In the genomic region with DNA sequence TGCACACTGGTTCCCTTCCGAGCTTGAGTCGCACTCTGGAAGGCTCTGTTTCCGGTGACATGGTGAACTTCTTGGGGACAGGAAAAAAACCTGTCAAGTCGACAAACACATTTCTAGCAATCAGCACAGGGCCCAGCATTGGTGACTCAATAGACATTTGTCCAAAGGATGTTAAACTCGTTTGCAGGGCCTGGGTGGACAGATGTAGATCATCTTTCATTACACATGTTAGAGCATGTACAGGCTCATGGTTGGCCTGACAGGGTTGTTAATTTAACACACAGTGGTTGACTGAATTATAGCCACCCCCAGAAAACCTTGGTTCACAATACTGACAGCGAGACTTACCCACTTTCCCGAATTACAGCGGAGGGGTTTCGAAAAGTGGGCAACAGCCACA, we compare ENCODE assay signal across 30 mouse cellular contexts.
"Had no signal": no experiment of that assay in that cellular context is flagged by ENCODE, and none has a peak within 500 bp of the region (broad histone marks: within the 10 kb centered on the region; RNA-seq: fewer than 3 reads in every experiment).

No protein-coding gene starts in this region.

- H3K4me2 ChIP-seq: limb, embryonic 12.5 days; limb, embryonic 13.5 days; limb, embryonic 15.5 days; liver, embryonic 11.5 days; liver, embryonic 12.5 days; liver, embryonic 13.5 days; liver, embryonic 15.5 days; lung, embryonic 15.5 days; midbrain, embryonic 11.5 days; midbrain, embryonic 12.5 days; midbrain, embryonic 13.5 days; midbrain, embryonic 15.5 days; neural tube, embryonic 12.5 days had no signal

- H3K4me3 ChIP-seq: limb, embryonic 10.5 days; limb, embryonic 12.5 days; limb, embryonic 13.5 days; limb, embryonic 15.5 days; liver, embryonic 12.5 days; liver, embryonic 13.5 days; liver, embryonic 15.5 days; lung, embryonic 15.5 days; megakaryocyte, embryonic 14.5 days; midbrain, embryonic 10.5 days; midbrain, embryonic 12.5 days; midbrain, embryonic 13.5 days; midbrain, embryonic 15.5 days; myocyte; neural tube, embryonic 12.5 days had no signal

- H3K9me3 ChIP-seq: limb, embryonic 10.5 days; limb, embryonic 13.5 days; limb, embryonic 15.5 days; liver, embryonic 15.5 days; lung, embryonic 15.5 days; midbrain, embryonic 10.5 days; midbrain, embryonic 12.5 days; midbrain, embryonic 13.5 days; midbrain, embryonic 15.5 days; neural tube, embryonic 12.5 days had no signal

- ATAC-seq: liver, embryonic 12.5 days; liver, postnatal 0 days; lung, postnatal 0 days; midbrain, embryonic 13.5 days; midbrain, embryonic 15.5 days; midbrain, embryonic 16.5 days had no signal

- H3K9ac ChIP-seq: limb, embryonic 12.5 days; limb, embryonic 13.5 days; limb, embryonic 15.5 days; liver, embryonic 12.5 days; liver, embryonic 13.5 days; liver, embryonic 14.5 days; liver, embryonic 15.5 days; liver, postnatal 0 days; lung, embryonic 15.5 days; midbrain, embryonic 12.5 days; midbrain, embryonic 13.5 days; midbrain, embryonic 15.5 days; neural tube, embryonic 12.5 days had no signal

- DNase-seq: left cerebral cortex, postnatal 4 days; liver; liver, embryonic 13.5 days; liver, postnatal 0 days; lung, adult 2 months; lung, postnatal 10 days; lung, postnatal 14 days; lung, postnatal 36 days; lung, postnatal 4 days; midbrain, embryonic 14.5 days had no signal

- H3K27me3 ChIP-seq: limb, embryonic 12.5 days; limb, embryonic 13.5 days; limb, embryonic 15.5 days; liver, embryonic 12.5 days; liver, embryonic 13.5 days; liver, embryonic 15.5 days; lung, embryonic 15.5 days; megakaryocyte, embryonic 14.5 days; midbrain, embryonic 12.5 days; midbrain, embryonic 13.5 days; midbrain, embryonic 15.5 days; neural tube, embryonic 12.5 days had no signal

- H3K4me1 ChIP-seq: limb, embryonic 15.5 days; liver, embryonic 12.5 days; liver, embryonic 13.5 days; liver, embryonic 15.5 days; lung, embryonic 15.5 days; megakaryocyte, embryonic 14.5 days; midbrain, embryonic 10.5 days; midbrain, embryonic 12.5 days; midbrain, embryonic 13.5 days; midbrain, embryonic 15.5 days; neural tube, embryonic 12.5 days had no signal

- H3K27ac ChIP-seq: limb, embryonic 10.5 days; limb, embryonic 12.5 days; limb, embryonic 13.5 days; limb, embryonic 15.5 days; liver, embryonic 12.5 days; liver, embryonic 13.5 days; liver, embryonic 14.5 days; liver, embryonic 15.5 days; macrophage; midbrain, embryonic 10.5 days; midbrain, embryonic 12.5 days; midbrain, embryonic 13.5 days; midbrain, embryonic 15.5 days; neural tube, embryonic 12.5 days had no signal

- H3K36me3 ChIP-seq: limb, embryonic 10.5 days; limb, embryonic 12.5 days; limb, embryonic 13.5 days; limb, embryonic 15.5 days; liver, embryonic 12.5 days; liver, embryonic 13.5 days; liver, embryonic 15.5 days; lung, embryonic 15.5 days; midbrain, embryonic 10.5 days; midbrain, embryonic 12.5 days; midbrain, embryonic 13.5 days; midbrain, embryonic 15.5 days; neural tube, embryonic 12.5 days had no signal
